In the genomic region with DNA sequence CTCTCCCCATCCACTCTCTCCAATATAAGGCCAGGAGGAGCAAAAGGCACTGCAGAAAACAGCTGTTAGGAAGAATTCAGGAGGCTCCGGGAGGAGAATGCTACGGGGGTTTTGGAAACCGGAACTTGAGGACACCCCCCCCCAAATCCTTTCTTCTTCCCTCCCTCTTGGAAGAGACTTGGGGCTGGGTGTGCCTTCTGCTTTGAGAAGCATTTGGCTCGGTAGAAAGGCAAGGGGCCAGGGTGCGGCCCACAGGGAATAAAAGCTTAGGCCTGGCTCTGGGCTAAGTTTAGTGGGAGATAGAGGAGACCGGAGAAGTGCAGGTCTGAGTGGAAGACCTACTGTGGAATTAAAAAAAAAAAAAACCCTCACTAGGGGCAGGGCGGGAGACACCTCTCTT, we compare ENCODE assay signal across 8 mouse cellular contexts.
DNase-seq lines count a peak whose midpoint lies in the region; ATAC-seq and TF ChIP-seq lines count a peak whose summit lies in the region.

No protein-coding gene starts in this region.

- peak overlapping the region; percentile 95 for H3K4me2 ChIP-seq in heart, postnatal 0 days (ENCODE audit: low read depth, low read length)
- H3K4me2 ChIP-seq in midbrain, embryonic 11.5 days, result peak overlapping the region; percentile 86

- TF ChIP-seq CTCF in heart, postnatal 0 days (IDR thresholded peaks at IDR 0.05; ENCODE audit: low read depth), result no peak

- H3K27me3 ChIP-seq in heart, postnatal 0 days (ENCODE audit: control insufficient read depth, insufficient read depth, low read length), result no peaks in the 10 kb centered on the region
- no peaks in the 10 kb centered on the region for H3K27me3 ChIP-seq in midbrain, embryonic 11.5 days (ENCODE audit: control insufficient read depth, insufficient read depth, low read length)

- no peaks in the 10 kb centered on the region for H3K9me3 ChIP-seq in heart, postnatal 0 days (replicated peaks; ENCODE audit: control insufficient read depth, low read length)
- no peaks in the 10 kb centered on the region for H3K9me3 ChIP-seq in midbrain, embryonic 11.5 days (ENCODE audit: control insufficient read depth, low read length)

- peak overlapping the region; percentile 93 for H3K27ac ChIP-seq in heart, postnatal 0 days (ENCODE audit: low read depth)
- H3K27ac ChIP-seq in midbrain, embryonic 11.5 days (ENCODE audit: low read depth, low read length), result no peak overlapping the region

- H3K4me3 ChIP-seq in heart, postnatal 0 days (ENCODE audit: low read depth, low read length), result peak overlapping the region; percentile 76
- H3K4me3 ChIP-seq in midbrain, embryonic 11.5 days (ENCODE audit: low read depth, low read length), result peak overlapping the region; percentile 88

- peak; percentile 11 for DNase-seq in 3T3-L1 (ENCODE audit: low read depth, low spot score)
- DNase-seq in adrenal gland, adult 2 months, result peak; percentile 79
- DNase-seq in fibroblast of lung, adult 2 months (ENCODE audit: low read depth), result peak; percentile 14
- peak; percentile 49 for DNase-seq in heart, postnatal 0 days (ENCODE audit: low spot score)
- DNase-seq in kidney, postnatal 36 days, result peak; percentile 62 to 65
- no peak for DNase-seq in midbrain, embryonic 11.5 days (ENCODE audit: low spot score, missing footprints)
- DNase-seq in urinary bladder, postnatal 14 days (ENCODE audit: low spot score), result peak; percentile 79
- DNase-seq in spleen, postnatal 36 days (ENCODE audit: low spot score in 2 of 2), result no peak

- H3K36me3 ChIP-seq in heart, postnatal 0 days (replicated peaks; ENCODE audit: control insufficient read depth, insufficient read depth, low read length), result 0 out of 2 replicates have a peak, but pooled peaks cover 8% of the 10 kb centered on the region
- no peaks in the 10 kb centered on the region for H3K36me3 ChIP-seq in midbrain, embryonic 11.5 days (ENCODE audit: control insufficient read depth, insufficient read depth, low read length)

- no peak for TF ChIP-seq EP300 in heart, postnatal 0 days (IDR thresholded peaks at IDR 0.05; ENCODE audit: low read depth)

- WGBS in heart, postnatal 0 days, result 12% methylated on average over 7 of the region's 7 CpGs
- WGBS in midbrain, embryonic 11.5 days, result 15% methylated on average over 7 of the region's 7 CpGs

- peak overlapping the region; percentile 89 for H3K9ac ChIP-seq in heart, postnatal 0 days (replicated peaks; ENCODE audit: low read depth, low read length)
- H3K9ac ChIP-seq in midbrain, embryonic 11.5 days (ENCODE audit: low read length), result peak overlapping the region; percentile 84

- 0 out of 2 replicates have a peak, but pooled peaks cover 10% of the 10 kb centered on the region for H3K4me1 ChIP-seq in heart, postnatal 0 days (ENCODE audit: control insufficient read depth, insufficient read depth)
- H3K4me1 ChIP-seq in midbrain, embryonic 11.5 days (ENCODE audit: control insufficient read depth, insufficient read depth, low read length), result peaks cover 13% of the 10 kb centered on the region

- no peak for ATAC-seq in heart, postnatal 0 days (ENCODE audit: insufficient read depth, low read depth)
- ATAC-seq in midbrain, embryonic 11.5 days (ENCODE audit: low FRiP score), result no peak

Comparison
In these comparisons a context has a peak if more than half of its experiments do, and no peak if none do; other contexts are left out.
1. DNase-seq: peak in 3T3-L1 (single experiment), adrenal gland, adult 2 months (single experiment), fibroblast of lung, adult 2 months (single experiment), heart, postnatal 0 days (single experiment), kidney, postnatal 36 days (2 of 2) and urinary bladder, postnatal 14 days (single experiment); none in midbrain, embryonic 11.5 days (single experiment) and spleen, postnatal 36 days (0 of 2).